Mouse (Mus musculus): ENCODE results near the gene Slamf7. TPM values are rescaled to one million over a fixed set of nuclear protein-coding genes. Genes with fewer than 3 reads are reported as not detected.
"Not testable (repeated sequence)": the region's sequence is repeated elsewhere in the genome, so short reads cannot be mapped to it uniquely, and the experiment has no call there.

Slamf7 gene
- polyA plus RNA-seq (2015; fragmentation: Nextera tagmentation; extraction: Ambion mirVana), result 0.20 and 0.25 TPM in 2 replicates

- no peak within 1 kb of the TSS for H3K9ac ChIP-seq
- H3K36me3 ChIP-seq, result no peaks in the 10 kb centered on the region
- WGBS, result 82% methylated on average over 5 of the region's 5 CpGs
- no peak for ATAC-seq (ENCODE audit: insufficient number of reproducible peaks, low FRiP score, low TSS enrichment, low read depth)
- no peaks in the 10 kb centered on the region for H3K4me1 ChIP-seq
- H3K27ac ChIP-seq (replicated peaks), result no peak within 1 kb of the TSS
- no peaks in the 10 kb centered on the region for H3K27me3 ChIP-seq
- H3K4me2 ChIP-seq (replicated peaks), result no peak within 1 kb of the TSS
- H3K9me3 ChIP-seq (replicated peaks), result no peaks in the 10 kb centered on the region
- no peak within 1 kb of the TSS for H3K4me3 ChIP-seq (replicated peaks)
Measured at GRCm38 (mm10) chr1:171652734-171653133, at the start of gene Slamf7. Slamf7 (minus strand) TSS chr1:171653035.

- no peak for ATAC-seq (ENCODE audit: insufficient number of reproducible peaks, low FRiP score, low TSS enrichment, low read depth)
- Histone ChIP-seq H3K9ac (no peak overlapping the region), H3K27ac (replicated peaks) (no peak overlapping the region), H3K4me2 (replicated peaks) (no peak overlapping the region), H3K27me3 (no peaks in the 10 kb centered on the region), H3K9me3 (replicated peaks) (no peaks in the 10 kb centered on the region), H3K4me3 (replicated peaks) (no peak overlapping the region), H3K36me3 (no peaks in the 10 kb centered on the region), H3K4me1 (no peaks in the 10 kb centered on the region)
- 12% methylated on average over 6 of the region's 6 CpGs for WGBS
Measured at GRCm38 (mm10) chr1:171698983-171699382, 46.1 kb upstream of the Slamf7 start.

- no peak overlapping the region for H3K4me2 ChIP-seq (replicated peaks)
- no peak overlapping the region for H3K4me3 ChIP-seq (replicated peaks)
- H3K9ac ChIP-seq, result no peak overlapping the region
- no peaks in the 10 kb centered on the region for H3K9me3 ChIP-seq (replicated peaks)
- H3K36me3 ChIP-seq, result no peaks in the 10 kb centered on the region
- H3K27me3 ChIP-seq, result no peaks in the 10 kb centered on the region
- no peak for ATAC-seq (ENCODE audit: insufficient number of reproducible peaks, low FRiP score, low TSS enrichment, low read depth)
- H3K4me1 ChIP-seq, result no peaks in the 10 kb centered on the region
- 92% methylated on average over 1 of the region's 1 CpGs for WGBS
- H3K27ac ChIP-seq (replicated peaks), result no peak overlapping the region
Measured at GRCm38 (mm10) chr1:171693918-171694317, 41.1 kb upstream of the Slamf7 start.

GRCm38 (mm10) chr1:171687320-171687719 lies 34.5 kb upstream of the Slamf7 start:
- Histone ChIP-seq H3K27ac (replicated peaks) (no peak overlapping the region), H3K4me2 (replicated peaks) (no peak overlapping the region), H3K27me3 (no peaks in the 10 kb centered on the region), H3K9ac (no peak overlapping the region), H3K36me3 (no peaks in the 10 kb centered on the region), H3K4me3 (replicated peaks) (no peak overlapping the region), H3K9me3 (replicated peaks) (no peaks in the 10 kb centered on the region), H3K4me1 (no peaks in the 10 kb centered on the region)
- 79% methylated on average over 4 of the region's 4 CpGs for WGBS
- no peak for ATAC-seq (ENCODE audit: insufficient number of reproducible peaks, low FRiP score, low TSS enrichment, low read depth)

- Histone ChIP-seq H3K9ac (no peak overlapping the region), H3K4me1 (no peaks in the 10 kb centered on the region), H3K36me3 (no peaks in the 10 kb centered on the region), H3K4me2 (replicated peaks) (no peak overlapping the region), H3K27me3 (no peaks in the 10 kb centered on the region), H3K9me3 (replicated peaks) (no peaks in the 10 kb centered on the region), H3K27ac (replicated peaks) (no peak overlapping the region), H3K4me3 (replicated peaks) (no peak overlapping the region)
- WGBS, result 88% methylated on average over 9 of the region's 9 CpGs
- no peak for ATAC-seq (ENCODE audit: insufficient number of reproducible peaks, low FRiP score, low TSS enrichment, low read depth)
Measured at GRCm38 (mm10) chr1:171684923-171685322, 32.1 kb upstream of the Slamf7 start.

GRCm38 (mm10) chr1:171681531-171682299 lies 28.9 kb upstream of the Slamf7 start, which contains the start of gene Cd48:
Cd48 (plus strand) TSS chr1:171682009.
- no peak within 1 kb of the TSS for H3K9ac ChIP-seq
- H3K4me1 ChIP-seq, result no peaks in the 10 kb centered on the region
- no peak within 1 kb of the TSS for H3K4me3 ChIP-seq (replicated peaks)
- WGBS, result 84% methylated on average over 14 of the region's 14 CpGs
- no peak for ATAC-seq (ENCODE audit: insufficient number of reproducible peaks, low FRiP score, low TSS enrichment, low read depth)
- no peaks in the 10 kb centered on the region for H3K9me3 ChIP-seq (replicated peaks)
- no peaks in the 10 kb centered on the region for H3K36me3 ChIP-seq
- H3K27me3 ChIP-seq, result no peaks in the 10 kb centered on the region
- H3K4me2 ChIP-seq (replicated peaks), result no peak within 1 kb of the TSS
- no peak within 1 kb of the TSS for H3K27ac ChIP-seq (replicated peaks)

- 82% methylated on average over 7 of the region's 7 CpGs for WGBS
- H3K9ac ChIP-seq, result no peak overlapping the region
- no peaks in the 10 kb centered on the region for H3K9me3 ChIP-seq (replicated peaks)
- H3K36me3 ChIP-seq, result no peaks in the 10 kb centered on the region
- ATAC-seq (ENCODE audit: insufficient number of reproducible peaks, low FRiP score, low TSS enrichment, low read depth), result no peak
- no peak overlapping the region for H3K27ac ChIP-seq (replicated peaks)
- H3K4me1 ChIP-seq, result no peaks in the 10 kb centered on the region
- no peak overlapping the region for H3K4me2 ChIP-seq (replicated peaks)
- H3K4me3 ChIP-seq (replicated peaks), result no peak overlapping the region
- no peaks in the 10 kb centered on the region for H3K27me3 ChIP-seq
Measured at GRCm38 (mm10) chr1:171681009-171681408, 28.2 kb upstream of the Slamf7 start.

GRCm38 (mm10) chr1:171677721-171678120 lies 24.9 kb upstream of the Slamf7 start:
- no peak overlapping the region for H3K4me2 ChIP-seq (replicated peaks)
- H3K36me3 ChIP-seq, result no peaks in the 10 kb centered on the region
- no peaks in the 10 kb centered on the region for H3K4me1 ChIP-seq
- WGBS, result 67% methylated on average over 1 of the region's 1 CpGs
- ATAC-seq (ENCODE audit: insufficient number of reproducible peaks, low FRiP score, low TSS enrichment, low read depth), result no peak
- no peak overlapping the region for H3K27ac ChIP-seq (replicated peaks)
- no peak overlapping the region for H3K9ac ChIP-seq
- H3K9me3 ChIP-seq (replicated peaks), result no peaks in the 10 kb centered on the region
- no peaks in the 10 kb centered on the region for H3K27me3 ChIP-seq
- H3K4me3 ChIP-seq (replicated peaks), result no peak overlapping the region

GRCm38 (mm10) chr1:171674467-171674866 lies 21.6 kb upstream of the Slamf7 start:
- WGBS, result 70% methylated on average over 1 of the region's 1 CpGs
- Histone ChIP-seq H3K9ac (no peak overlapping the region), H3K4me3 (replicated peaks) (no peak overlapping the region), H3K9me3 (replicated peaks) (no peaks in the 10 kb centered on the region), H3K4me1 (no peaks in the 10 kb centered on the region), H3K4me2 (replicated peaks) (no peak overlapping the region), H3K36me3 (no peaks in the 10 kb centered on the region), H3K27ac (replicated peaks) (no peak overlapping the region), H3K27me3 (no peaks in the 10 kb centered on the region)
- no peak for ATAC-seq (ENCODE audit: insufficient number of reproducible peaks, low FRiP score, low TSS enrichment, low read depth)

- WGBS, result 73% methylated on average over 5 of the region's 5 CpGs
- no peak overlapping the region for H3K4me2 ChIP-seq (replicated peaks)
- no peak for ATAC-seq (ENCODE audit: insufficient number of reproducible peaks, low FRiP score, low TSS enrichment, low read depth)
Measured at GRCm38 (mm10) chr1:171672854-171673475, 20.1 kb upstream of the Slamf7 start.

GRCm38 (mm10) chr1:171672451-171672850 lies 19.6 kb upstream of the Slamf7 start:
- not testable (repeated sequence) for H3K4me2 ChIP-seq (replicated peaks); H3K36me3 ChIP-seq; H3K27ac ChIP-seq (replicated peaks); ATAC-seq (ENCODE audit: insufficient number of reproducible peaks, low FRiP score, low TSS enrichment, low read depth); H3K4me1 ChIP-seq; H3K9ac ChIP-seq; H3K27me3 ChIP-seq; H3K4me3 ChIP-seq (replicated peaks); H3K9me3 ChIP-seq (replicated peaks)
- WGBS, result 78% methylated on average over 2 of the region's 2 CpGs

More at GRCm38 (mm10) chr1:171672854-171673475, 20.1 kb upstream of the Slamf7 start:
- Histone ChIP-seq H3K27ac (replicated peaks) (no peak overlapping the region), H3K4me3 (replicated peaks) (no peak overlapping the region), H3K9me3 (replicated peaks) (no peaks in the 10 kb centered on the region), H3K27me3 (no peaks in the 10 kb centered on the region), H3K36me3 (no peaks in the 10 kb centered on the region), H3K4me1 (no peaks in the 10 kb centered on the region), H3K9ac (no peak overlapping the region)
